Mouse (Mus musculus): ENCODE measurements around the gene Rbms3. TPM values are rescaled to one million over a fixed set of nuclear protein-coding genes. Genes with fewer than 3 reads are reported as not detected.

The Rbms3 gene
- polyA plus RNA-seq, 1 experiment from 2014 or later = 44.5 TPM

GRCm38 (mm10) chr9:116873976-116874320, 755.8 kb downstream of the Rbms3 start:
- ATAC-seq (replicated peaks; ENCODE audit: low FRiP score, low read depth) (no peak), DNase-seq (ENCODE audit: low spot score) (peak; percentile 66)
- Histone ChIP-seq H3K4me2 (ENCODE audit: low read length) (peak overlapping the region; percentile 35; the same call in 1 of the 2 replicates), H3K27me3 (ENCODE audit: insufficient read depth, low read length) (no peaks in the 10 kb centered on the region), H3K4me1 (replicated peaks; ENCODE audit: insufficient read depth, low read length) (peaks cover 10% of the 10 kb centered on the region; the same call in 1 of the 2 replicates), H3K27ac (peak overlapping the region; percentile 79), H3K9ac (ENCODE audit: low read depth, low read length) (no peak overlapping the region), H3K4me3 (replicated peaks; ENCODE audit: low read depth, low read length) (no peak overlapping the region), H3K36me3 (ENCODE audit: insufficient read depth, low read length) (no peaks in the 10 kb centered on the region), H3K9me3 (replicated peaks; ENCODE audit: low read length) (no peaks in the 10 kb centered on the region)
- TF ChIP-seq CTCF (IDR thresholded peaks at IDR 0.05; ENCODE audit: low read depth) = no peak
- whole genome bisulfite sequencing = 13% methylated on average over 2 of the region's 2 CpGs

GRCm38 (mm10) chr9:116873033-116873975, 756.4 kb downstream of the Rbms3 start:
- H3K4me3 ChIP-seq (replicated peaks; ENCODE audit: low read depth, low read length) = no peak overlapping the region
- H3K4me1 ChIP-seq (replicated peaks; ENCODE audit: insufficient read depth, low read length) = peaks cover 10% of the 10 kb centered on the region; the same call in 1 of the 2 replicates
- ATAC-seq (replicated peaks; ENCODE audit: low FRiP score, low read depth) (peak; percentile 57; the same call in 1 of the 2 replicates), DNase-seq (ENCODE audit: low spot score) (peak; percentile 83)
- no peaks in the 10 kb centered on the region for H3K27me3 ChIP-seq (ENCODE audit: insufficient read depth, low read length)
- WGBS = 29% methylated on average over 30 of the region's 30 CpGs
- no peaks in the 10 kb centered on the region for H3K9me3 ChIP-seq (replicated peaks; ENCODE audit: low read length)
- no peak for TF ChIP-seq CTCF (IDR thresholded peaks at IDR 0.05; ENCODE audit: low read depth)
- H3K36me3 ChIP-seq (ENCODE audit: insufficient read depth, low read length) = no peaks in the 10 kb centered on the region
- H3K9ac ChIP-seq (ENCODE audit: low read depth, low read length) = no peak overlapping the region
- peak overlapping the region; percentile 35 for H3K4me2 ChIP-seq (ENCODE audit: low read length)
- H3K27ac ChIP-seq = peak overlapping the region; percentile 79

GRCm38 (mm10) chr9:116872346-116872745, 757.4 kb downstream of the Rbms3 start:
- Histone ChIP-seq H3K27me3 (ENCODE audit: insufficient read depth, low read length) (no peaks in the 10 kb centered on the region), H3K9me3 (replicated peaks; ENCODE audit: low read length) (no peaks in the 10 kb centered on the region), H3K4me3 (replicated peaks; ENCODE audit: low read depth, low read length) (no peak overlapping the region), H3K27ac (no peak overlapping the region), H3K4me2 (ENCODE audit: low read length) (no peak overlapping the region), H3K4me1 (replicated peaks; ENCODE audit: insufficient read depth, low read length) (peaks cover 10% of the 10 kb centered on the region; the same call in 1 of the 2 replicates), H3K36me3 (ENCODE audit: insufficient read depth, low read length) (no peaks in the 10 kb centered on the region), H3K9ac (ENCODE audit: low read depth, low read length) (no peak overlapping the region)
- DNase-seq (ENCODE audit: low spot score) (no peak), ATAC-seq (replicated peaks; ENCODE audit: low FRiP score, low read depth) (no peak)
- TF ChIP-seq CTCF (IDR thresholded peaks at IDR 0.05; ENCODE audit: low read depth) = no peak
- 71% methylated on average over 6 of the region's 6 CpGs for WGBS

GRCm38 (mm10) chr9:116871576-116871975, 758.1 kb downstream of the Rbms3 start:
- Histone ChIP-seq H3K27me3 (ENCODE audit: insufficient read depth, low read length) (no peaks in the 10 kb centered on the region), H3K36me3 (ENCODE audit: insufficient read depth, low read length) (no peaks in the 10 kb centered on the region), H3K4me2 (ENCODE audit: low read length) (no peak overlapping the region), H3K9ac (ENCODE audit: low read depth, low read length) (no peak overlapping the region), H3K4me3 (replicated peaks; ENCODE audit: low read depth, low read length) (no peak overlapping the region), H3K9me3 (replicated peaks; ENCODE audit: low read length) (no peaks in the 10 kb centered on the region), H3K4me1 (replicated peaks; ENCODE audit: insufficient read depth, low read length) (peaks cover 10% of the 10 kb centered on the region; the same call in 1 of the 2 replicates), H3K27ac (no peak overlapping the region)
- 84% methylated on average over 5 of the region's 5 CpGs for WGBS
- no peak for TF ChIP-seq CTCF (IDR thresholded peaks at IDR 0.05; ENCODE audit: low read depth)
- ATAC-seq (replicated peaks; ENCODE audit: low FRiP score, low read depth) (no peak), DNase-seq (ENCODE audit: low spot score) (no peak)

GRCm38 (mm10) chr9:116866060-116866459, 763.7 kb downstream of the Rbms3 start:
- Histone ChIP-seq H3K4me2 (ENCODE audit: low read length) (no peak overlapping the region), H3K4me1 (replicated peaks; ENCODE audit: insufficient read depth, low read length) (peaks cover 5% of the 10 kb centered on the region; the same call in 1 of the 2 replicates), H3K4me3 (replicated peaks; ENCODE audit: low read depth, low read length) (no peak overlapping the region), H3K9me3 (replicated peaks; ENCODE audit: low read length) (no peaks in the 10 kb centered on the region), H3K36me3 (ENCODE audit: insufficient read depth, low read length) (no peaks in the 10 kb centered on the region), H3K27me3 (ENCODE audit: insufficient read depth, low read length) (no peaks in the 10 kb centered on the region), H3K27ac (no peak overlapping the region), H3K9ac (ENCODE audit: low read depth, low read length) (no peak overlapping the region)
- no peak for TF ChIP-seq CTCF (IDR thresholded peaks at IDR 0.05; ENCODE audit: low read depth)
- ATAC-seq (replicated peaks; ENCODE audit: low FRiP score, low read depth) (no peak), DNase-seq (ENCODE audit: low spot score) (no peak)
- 91% methylated on average over 7 of the region's 7 CpGs for WGBS

GRCm38 (mm10) chr9:116863626-116864025, 766.1 kb downstream of the Rbms3 start:
- peaks cover 5% of the 10 kb centered on the region; the same call in 1 of the 2 replicates for H3K4me1 ChIP-seq (replicated peaks; ENCODE audit: insufficient read depth, low read length)
- ATAC-seq (replicated peaks; ENCODE audit: low FRiP score, low read depth) (peak; percentile 54; the same call in 1 of the 2 replicates), DNase-seq (ENCODE audit: low spot score) (peak; percentile 83)
- H3K9me3 ChIP-seq (replicated peaks; ENCODE audit: low read length) = no peaks in the 10 kb centered on the region
- TF ChIP-seq CTCF (IDR thresholded peaks at IDR 0.05; ENCODE audit: low read depth) = peak; percentile 29; the same call in 1 of the 2 replicates
- no peak overlapping the region for H3K4me3 ChIP-seq (replicated peaks; ENCODE audit: low read depth, low read length)
- H3K36me3 ChIP-seq (ENCODE audit: insufficient read depth, low read length) = no peaks in the 10 kb centered on the region
- H3K4me2 ChIP-seq (ENCODE audit: low read length) = no peak overlapping the region
- 12% methylated on average over 4 of the region's 4 CpGs for WGBS
- no peaks in the 10 kb centered on the region for H3K27me3 ChIP-seq (ENCODE audit: insufficient read depth, low read length)
- no peak overlapping the region for H3K9ac ChIP-seq (ENCODE audit: low read depth, low read length)
- H3K27ac ChIP-seq = peak overlapping the region; percentile 47

Data from kidney, postnatal 0 days (tissue).